Mouse (Mus musculus) heart, postnatal 36 days (tissue): Measurements from ENCODE around the gene Prkag1. TPM values are rescaled to one million over a fixed set of nuclear protein-coding genes. Genes with fewer than 3 reads are reported as not detected.
"Not testable (repeated sequence)": the region's sequence is repeated elsewhere in the genome, so short reads cannot be mapped to it uniquely, and the experiment has no call there.

Source experiments
- DNase-seq, 2 experiments: peaks; one replicate each; pipeline ENCODE4 v3.0.0; 2021 to 2022
- intact Hi-C: fragments of 180-260 bp; cut with DNase I; formaldehyde crosslinking; loops from one replicate; pipeline ENCODE4 v1.15.1; 2025
- total RNA-seq, 2 experiments: library from RNA; stranded (reverse); gene quantifications; 2 replicates each; pipeline ENCODE4 v1.2.3; 2021

Gene Prkag1
- total RNA-seq, 2 experiments from 2014 or later, result 99.8 to 112 TPM

DNA sequence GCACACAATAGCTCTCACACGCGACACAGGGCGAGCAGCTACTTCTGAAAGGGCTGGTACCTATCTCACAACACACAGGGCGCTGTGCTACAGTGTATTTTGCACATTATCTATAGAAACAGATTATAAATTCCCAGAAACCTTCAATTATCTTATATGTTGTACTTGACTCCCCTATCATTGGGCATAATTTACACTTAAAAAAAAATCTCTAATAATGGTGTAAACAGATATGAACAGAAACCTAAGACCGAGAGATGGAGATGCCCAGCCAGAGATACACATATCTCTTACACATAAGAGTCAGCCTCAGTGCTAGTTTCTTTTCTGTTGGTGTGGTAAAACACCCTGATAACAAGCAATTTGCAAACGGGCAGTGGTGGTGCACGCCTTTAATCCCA is 3.7 kb downstream of the Prkag1 start:
- intact Hi-C loops, result no loop called here

DNA sequence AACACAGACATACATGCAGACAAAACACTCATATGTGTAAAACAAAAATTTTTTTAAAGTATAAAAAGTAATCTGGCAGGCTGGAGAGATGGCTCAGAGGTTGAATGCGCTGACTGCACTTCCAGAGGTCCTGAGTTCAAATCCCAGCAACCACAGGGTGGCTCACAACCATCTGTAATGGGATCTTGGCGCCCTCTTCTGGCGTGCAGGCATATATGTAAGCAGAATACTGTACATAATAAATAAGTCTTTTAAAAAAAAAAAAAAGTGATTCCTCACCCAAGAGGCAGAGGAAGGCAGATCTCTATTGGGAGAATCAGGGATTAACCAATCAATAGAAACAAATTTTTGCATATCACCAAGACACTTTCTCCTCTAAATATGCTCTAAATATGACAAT is 7.9 kb downstream of the Prkag1 start:
- no peak for DNase-seq
- intact Hi-C loops, result no loop called here

More for the DNA sequence above, 3.7 kb downstream of the Prkag1 start:
- no peak for DNase-seq

DNA sequence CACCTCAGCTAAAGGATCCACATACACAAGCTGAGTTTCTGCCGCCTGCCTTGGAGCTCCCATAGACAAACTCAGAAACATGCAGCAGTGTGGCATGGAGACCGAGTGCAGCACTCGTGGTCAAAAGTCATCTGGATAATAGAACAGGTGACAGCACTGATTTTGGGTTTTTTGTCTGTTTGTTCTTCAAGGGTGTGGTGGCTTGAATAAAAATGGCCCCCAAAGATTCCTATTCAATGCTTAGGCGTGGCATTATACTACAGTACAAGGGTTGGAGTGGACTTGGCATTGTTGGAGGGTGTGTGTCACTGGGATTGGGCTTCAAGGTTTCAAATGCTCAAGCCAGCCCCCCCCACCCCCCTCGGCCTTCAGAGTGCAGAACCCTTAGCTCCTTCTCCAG is 9.2 kb downstream of the Prkag1 start:
- intact Hi-C loops, result no loop called here
- DNase-seq, result no peak

DNA sequence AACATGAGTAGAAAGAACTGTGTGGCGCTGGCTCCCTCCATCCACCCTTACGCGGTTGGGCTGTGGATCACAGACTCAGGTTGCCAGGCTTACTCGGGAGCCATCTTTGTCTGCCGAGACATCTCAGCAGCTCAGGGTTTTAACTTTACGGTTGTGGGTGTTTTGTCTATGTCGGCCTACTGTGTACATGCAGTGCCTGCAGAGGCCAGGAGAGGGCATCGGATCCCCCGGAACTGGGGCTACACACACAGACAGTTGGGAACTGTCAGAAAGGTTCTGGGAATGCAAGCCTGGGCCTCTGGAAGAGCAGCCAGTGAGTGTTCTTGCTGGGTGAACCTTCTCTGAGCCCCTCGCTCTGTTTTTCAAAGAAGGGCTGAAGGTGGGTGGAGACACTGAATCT is 9.9 kb downstream of the Prkag1 start:
- intact Hi-C loops, result no loop called here
- no peak for DNase-seq

DNA sequence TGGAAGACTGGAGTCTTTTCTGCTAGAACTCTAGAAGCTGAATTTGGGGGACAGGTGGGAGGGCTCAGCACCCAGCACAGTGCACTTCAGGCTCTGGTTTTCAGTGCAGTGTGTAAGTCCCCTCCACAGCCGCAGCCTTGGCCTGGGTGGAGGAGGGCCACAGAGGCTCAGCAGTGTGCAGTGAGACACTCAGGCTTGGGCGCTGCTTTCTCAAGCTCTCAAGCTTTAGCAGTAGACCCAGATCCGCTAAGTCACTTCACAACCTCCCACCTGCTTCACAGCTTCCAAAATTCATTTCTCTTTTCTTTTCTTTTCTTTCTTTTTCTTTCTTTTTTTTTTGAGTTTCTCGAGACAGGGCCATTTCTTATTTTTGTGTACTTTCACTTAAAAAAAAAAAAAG is 10.4 kb downstream of the Prkag1 start:
- intact Hi-C loops, result no loop called here

DNA sequence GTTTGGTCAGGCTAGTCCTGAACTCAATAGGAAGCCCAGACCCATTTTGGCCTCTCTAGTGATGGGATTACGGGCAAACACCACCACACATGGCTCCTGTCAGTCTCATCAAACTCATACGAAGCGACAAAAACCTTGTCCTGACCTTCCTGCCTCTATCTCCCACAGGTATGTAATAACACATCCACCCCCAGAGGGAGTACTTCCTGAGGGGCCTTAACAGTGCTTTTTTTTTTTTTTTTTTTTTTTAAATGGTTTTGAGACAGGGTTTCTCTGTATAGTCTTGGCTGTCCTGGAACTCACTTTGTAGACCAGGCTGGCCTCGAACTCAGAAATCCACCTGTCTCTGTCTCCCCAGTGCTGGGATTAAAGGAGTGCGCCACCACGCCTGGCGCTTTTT is 13.2 kb downstream of the Prkag1 start:
- intact Hi-C loops, result no loop called here
- no peak for DNase-seq

More for the DNA sequence above, 10.4 kb downstream of the Prkag1 start:
- no peak for DNase-seq

DNA sequence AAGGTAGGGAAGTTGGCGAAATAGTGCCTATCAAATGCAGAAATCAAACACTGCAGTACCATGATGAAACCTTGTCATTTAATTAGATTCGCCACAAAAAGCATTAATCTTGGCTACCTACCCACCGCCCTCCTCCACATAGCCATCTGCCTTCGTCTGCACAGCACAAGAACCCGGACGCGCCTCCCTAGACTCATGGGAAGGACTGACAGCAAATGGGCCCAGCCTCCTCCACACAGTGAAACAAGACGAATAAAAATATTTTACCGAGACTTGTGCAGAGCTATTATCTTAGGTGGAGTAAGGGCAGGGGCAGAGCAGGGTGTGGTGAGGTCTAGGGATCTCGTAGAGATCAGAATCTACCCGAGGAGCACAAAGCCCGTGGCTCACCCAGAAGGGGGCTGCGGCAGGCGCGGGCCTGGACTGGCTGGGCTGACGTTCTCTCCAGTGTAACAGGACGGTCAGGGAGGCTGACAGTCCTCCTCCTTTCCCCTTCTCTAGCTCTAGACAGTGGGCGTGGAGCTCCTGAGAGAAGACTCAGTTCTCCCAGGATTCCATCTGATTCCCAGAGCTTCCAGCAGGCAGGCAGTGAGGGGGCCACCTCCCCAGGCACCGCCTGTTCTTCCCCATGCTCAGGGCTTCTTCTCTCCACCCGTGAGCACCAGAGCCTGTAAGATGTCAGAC is 18.4 kb downstream of the Prkag1 start:
- intact Hi-C loops, result no loop called here

DNA sequence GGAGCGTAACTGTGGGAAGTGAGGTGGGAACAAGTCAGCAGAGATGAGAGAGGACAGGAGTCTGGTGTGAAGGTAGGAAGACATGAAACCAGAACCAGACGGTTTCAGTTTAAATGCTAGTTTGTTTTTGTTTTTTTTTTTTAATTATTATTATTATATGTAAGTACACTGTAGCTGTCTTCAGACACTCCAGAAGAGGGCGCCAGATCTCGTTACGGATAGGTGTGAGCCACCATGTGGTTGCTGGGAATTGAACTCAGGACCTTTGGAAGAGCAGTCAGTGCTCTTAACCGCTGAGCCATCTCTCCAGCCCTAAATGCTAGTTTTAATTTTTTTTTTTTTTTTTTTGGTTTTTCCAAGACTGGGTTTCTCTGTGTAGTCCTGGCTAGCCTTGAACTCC is 21.1 kb downstream of the Prkag1 start:
- DNase-seq, intact Hi-C loops: not testable (repeated sequence)

More for the DNA sequence above, 18.4 kb downstream of the Prkag1 start:
- no peak for DNase-seq

DNA sequence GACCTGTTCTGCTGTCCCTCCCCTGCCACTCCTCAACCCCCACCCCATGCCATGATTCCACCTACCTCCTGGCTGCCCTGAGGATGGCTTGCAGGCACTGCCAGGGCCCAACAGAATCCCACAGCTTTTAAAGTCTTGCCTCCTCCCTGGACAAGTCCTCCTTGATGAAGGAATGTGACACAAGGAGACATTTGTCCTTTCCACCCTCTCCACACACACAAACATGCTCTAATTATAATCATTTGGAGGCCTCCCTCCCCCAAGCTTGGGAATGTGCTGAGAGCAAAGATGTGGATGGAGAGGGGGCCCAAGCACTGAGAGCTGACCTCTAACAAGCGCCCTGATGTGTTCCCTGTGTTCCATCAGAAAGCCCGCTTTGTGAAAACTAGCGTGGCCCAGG is 21.9 kb downstream of the Prkag1 start, which contains the start of gene Ddn:
Ddn (minus strand) TSS at position 101 of the 400 bp plus-strand sequence.
- DNase-seq, result no peak
- intact Hi-C loops, result no loop called here

DNA sequence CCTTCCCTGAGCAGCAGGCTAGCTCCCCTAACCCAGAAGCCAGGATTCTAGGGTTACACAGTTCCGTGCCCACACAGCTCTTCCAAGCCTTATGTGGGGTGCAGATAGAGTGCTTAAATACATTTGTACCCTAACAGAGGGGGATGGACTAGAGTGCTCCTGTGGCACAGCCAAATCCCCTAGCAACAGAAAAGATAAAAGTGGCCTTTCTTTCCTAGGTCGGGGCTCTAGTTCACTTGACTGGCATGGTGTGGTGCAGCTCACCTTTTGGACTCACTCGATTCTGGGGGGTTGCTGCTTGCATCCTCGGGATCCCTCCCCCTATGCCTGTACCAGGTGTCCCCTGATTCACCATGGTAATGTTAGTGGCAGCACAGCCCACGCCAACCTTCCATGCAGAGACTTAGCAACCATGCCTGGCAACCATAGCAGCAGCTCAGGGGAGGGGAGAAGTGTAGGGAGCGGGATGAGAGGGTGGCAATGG is 22.6 kb downstream of the Prkag1 start:
- intact Hi-C loops, result no loop called here
- DNase-seq, result no peak

DNA sequence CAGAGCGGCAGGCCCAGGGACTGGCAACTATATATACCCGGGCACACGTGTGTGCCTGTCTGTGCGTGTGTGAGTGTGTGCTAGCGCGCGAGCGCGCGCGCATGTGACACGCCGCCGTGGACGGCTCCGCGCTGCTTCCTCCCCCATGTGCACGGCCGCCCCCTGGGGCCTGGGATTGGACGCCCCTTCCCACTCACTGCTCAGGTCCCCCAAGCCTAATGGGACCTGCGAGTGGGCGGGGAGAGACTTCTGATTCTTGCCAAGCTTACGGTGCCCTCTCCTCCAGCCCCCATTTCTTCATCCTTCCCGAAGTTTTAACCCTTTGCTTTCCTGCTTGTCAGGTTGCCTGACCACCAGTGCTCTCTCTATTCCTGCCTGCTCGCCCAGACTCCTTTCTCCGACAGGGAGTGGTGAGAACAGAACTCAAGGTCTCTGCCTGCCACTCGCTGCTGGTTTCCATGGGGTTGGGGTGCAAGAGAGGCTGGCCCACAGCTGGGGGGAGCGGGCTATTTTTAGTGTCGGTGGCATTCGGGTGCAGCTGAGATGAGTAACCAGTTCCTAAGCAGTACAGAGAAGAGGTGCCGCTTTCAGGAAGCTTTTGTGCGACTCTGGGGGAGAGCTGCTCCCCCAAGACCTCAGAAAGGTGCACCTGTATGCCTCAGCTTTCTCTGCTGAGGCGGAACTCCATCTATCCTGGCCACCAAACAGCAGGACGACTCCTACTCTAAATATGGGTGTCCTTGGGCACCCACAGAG is 23.2 kb downstream of the Prkag1 start:
- DNase-seq, result no peak
- intact Hi-C loops, result no loop called here

DNA sequence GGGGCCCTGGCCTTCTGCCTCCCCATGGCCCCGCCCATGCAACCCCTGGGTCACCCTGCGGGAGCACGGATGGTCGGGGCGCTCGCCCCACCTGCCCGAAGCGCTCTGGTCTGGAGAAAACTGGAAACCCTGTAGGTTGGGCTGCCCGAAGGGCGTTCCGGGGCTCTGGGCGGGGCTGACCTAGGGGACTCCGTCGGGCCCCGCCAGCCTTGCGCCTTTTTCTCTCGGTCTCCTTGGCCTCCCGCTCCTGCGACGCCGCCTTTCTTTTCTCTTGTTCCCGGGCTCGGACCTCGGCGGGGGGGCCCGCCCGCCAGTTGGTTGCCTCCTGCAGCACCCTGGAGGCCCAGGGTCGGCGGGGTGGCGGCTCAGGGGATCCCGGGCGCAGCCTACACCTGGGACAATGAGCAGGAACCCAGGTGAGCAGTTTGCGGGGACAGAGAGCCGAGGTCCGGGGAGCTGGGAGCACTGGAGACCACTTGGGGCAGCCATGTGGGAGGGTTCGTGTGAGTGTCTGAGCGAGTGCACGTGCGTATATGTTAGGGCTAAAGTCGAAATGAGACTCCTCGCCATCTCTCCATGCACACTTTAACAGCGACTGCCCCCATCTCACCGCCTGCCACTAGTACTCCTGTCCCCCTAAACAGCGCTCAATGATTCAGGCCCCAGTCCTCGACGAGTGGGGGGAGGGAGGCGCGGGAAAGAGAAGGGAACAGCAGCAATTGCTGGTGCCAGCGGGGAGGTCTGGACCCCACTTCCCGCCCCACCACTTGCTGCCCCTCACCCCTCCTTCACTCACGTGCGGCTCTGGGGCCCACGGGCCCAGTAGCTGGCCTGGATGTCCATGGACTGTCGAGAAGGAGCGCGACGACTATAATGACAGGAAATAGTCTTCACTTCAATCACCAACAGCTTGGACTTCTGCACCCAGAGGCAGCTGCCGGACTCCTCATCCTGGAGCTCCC is 24.2 kb downstream of the Prkag1 start:
- DNase-seq, result no peak
- intact Hi-C loops, result no loop called here

DNA sequence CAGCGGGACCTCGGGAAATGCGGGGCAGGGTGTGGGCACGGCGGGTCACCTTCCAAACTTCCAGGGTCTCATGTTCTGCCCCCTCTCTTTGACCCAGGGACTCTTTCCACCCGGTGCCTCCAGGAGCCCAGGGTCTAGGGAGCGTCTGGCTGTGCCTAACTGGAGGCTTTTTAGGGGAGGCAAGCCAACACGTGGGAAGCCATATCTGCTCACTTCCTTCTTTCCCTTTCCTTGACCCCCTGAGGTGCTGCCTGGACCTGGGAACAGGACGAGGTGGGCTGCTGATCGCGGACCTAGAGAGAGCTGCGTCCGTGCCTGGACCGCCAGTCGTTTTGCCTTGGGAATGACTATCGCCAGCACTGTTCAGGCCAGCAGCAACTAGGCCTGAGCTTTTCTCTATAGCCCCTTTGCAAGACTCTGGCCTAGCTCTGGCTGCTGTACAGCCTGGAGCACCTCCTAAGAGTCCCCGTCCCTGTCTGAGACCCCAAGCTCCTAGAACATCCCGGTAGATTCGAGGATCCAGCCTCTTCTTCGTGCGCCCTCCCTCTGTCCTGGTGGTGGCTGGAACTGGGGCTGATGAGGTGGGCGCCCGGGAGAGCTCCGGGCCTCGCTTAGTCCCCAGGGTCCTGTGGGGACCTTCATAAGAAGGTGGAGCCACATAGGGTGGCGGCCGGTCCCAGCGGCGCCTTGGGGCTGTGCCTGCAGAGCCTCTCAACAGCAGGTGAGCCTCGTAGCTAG is 25.1 kb downstream of the Prkag1 start:
- DNase-seq, result no peak
- intact Hi-C loops, result no loop called here

DNA sequence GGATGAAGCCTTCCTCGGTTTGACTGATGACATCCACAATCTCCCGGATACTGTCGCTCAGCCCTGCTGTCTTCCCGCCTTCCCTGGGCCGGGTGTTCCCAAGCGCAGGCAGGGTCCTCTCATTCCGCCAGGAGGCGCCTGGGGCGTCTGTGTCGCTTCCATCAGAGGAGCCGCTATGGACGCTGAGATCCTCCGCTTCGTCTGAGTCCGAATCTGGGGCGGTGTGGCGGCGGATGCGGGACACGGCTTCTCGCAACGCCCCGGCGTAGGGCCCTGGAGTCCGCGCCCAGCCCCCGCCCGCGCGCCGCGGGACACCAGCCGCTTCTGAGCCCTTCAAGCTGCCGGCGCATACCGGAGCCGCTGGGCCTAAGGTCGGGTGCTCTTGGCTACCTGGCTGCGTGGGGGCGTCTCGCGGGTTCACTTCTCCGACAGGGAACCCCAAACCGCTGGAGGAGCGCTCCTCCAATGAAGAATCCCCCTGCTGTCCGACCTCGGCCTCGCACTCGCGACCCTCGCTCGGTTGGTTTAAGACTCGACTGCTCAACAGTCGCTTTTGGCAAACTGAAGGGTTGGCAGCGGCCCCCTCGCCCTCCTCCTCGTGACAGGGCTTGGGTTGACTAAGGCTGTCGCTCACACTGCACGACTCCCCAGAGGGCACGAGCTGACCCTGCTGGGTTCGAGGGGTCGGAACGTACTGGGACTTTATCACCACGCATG is 25.8 kb downstream of the Prkag1 start:
- intact Hi-C loops, result no loop called here
- DNase-seq, result peak; percentile 70 to 75

DNA sequence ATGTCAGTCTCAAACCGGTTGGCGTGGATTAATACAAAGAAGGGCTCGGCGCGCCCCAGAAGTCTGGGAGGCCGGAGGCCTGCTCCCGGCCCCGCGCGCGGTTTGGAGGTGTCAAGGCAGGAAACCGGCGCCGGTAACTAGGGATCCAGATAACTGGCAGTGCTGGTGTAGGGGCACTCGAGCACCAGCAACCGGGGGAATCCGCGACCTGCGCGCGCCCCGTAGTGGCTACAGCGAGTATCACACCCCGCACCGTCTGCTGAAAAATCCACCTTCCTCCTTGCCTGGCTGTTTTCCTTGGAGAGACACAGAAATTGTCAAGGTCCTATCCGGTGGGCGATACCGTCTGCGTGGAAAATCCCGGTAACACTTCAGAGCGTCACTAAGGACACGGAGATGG is 27.3 kb downstream of the Prkag1 start:
- intact Hi-C loops, result no loop called here
- DNase-seq, result peak; percentile 82 to 89

DNA sequence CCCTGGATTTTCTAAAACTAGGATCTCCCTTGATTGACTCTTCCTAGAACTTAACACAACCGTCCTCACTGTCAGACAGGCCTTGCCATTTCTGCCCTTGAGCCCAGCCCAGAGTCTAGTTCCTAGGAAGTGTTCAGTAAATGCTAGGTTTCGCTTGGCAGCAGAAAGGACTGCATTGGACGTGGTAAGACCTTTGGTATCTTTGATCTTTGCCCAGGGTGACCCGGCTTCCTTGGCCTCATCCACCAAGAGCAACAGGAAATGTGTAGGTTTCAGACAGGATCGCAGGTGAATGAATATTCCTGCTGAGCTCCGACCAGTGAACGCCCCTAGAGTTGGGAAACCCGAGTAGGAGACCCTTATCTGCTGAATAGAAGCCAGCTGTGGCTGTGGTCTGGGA is 28.4 kb downstream of the Prkag1 start:
- DNase-seq, result no peak
- intact Hi-C loops, result no loop called here

DNA sequence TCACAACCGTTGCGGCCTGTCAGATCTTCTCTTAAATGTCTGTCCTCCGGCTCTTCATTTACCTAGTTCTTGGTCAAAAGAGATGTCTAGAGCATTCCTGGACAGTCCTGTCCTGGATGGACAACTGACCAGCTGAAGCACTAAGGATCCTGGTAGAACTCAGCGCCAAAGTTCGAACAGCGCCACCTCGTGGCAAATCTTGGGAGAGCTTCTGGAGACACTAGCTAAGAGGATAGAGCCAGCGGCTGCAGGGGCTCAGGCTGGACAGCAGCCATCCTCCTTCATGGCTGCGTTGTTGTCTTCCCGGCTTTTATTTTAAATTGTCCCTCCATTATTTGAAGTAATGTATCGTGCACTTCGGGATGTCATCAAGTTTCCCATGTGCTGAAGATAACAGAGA is 31.9 kb downstream of the Prkag1 start:
- peak; percentile 78 to 89 for DNase-seq
- intact Hi-C loops, result loop anchor here (2.0 kb wide), 1 partner anchor 135 kb away; no protein-coding TSS in a partner anchor

DNA sequence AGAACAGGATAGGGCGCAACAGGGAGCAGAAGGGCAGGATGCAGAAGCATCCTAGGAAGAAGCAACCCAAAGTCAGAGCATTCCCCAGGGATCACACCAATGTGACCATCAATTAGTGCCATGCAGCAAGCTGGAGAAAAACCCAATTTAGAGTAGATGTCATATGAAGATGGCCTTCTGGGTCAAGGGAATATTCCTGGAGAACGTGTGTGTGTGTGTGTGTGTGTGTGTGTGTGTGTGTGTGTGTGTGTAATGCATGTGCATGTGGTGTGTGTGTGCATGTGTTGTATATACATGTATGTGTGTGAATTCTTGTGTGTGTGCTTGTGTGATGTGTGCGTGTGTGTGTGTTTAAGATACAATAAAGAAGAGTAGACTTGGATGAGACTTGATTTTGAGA is 32.4 kb downstream of the Prkag1 start:
- DNase-seq, result no peak
- intact Hi-C loops, result loop anchor here (2.0 kb wide), 1 partner anchor 134 kb away; no protein-coding TSS in a partner anchor

DNA sequence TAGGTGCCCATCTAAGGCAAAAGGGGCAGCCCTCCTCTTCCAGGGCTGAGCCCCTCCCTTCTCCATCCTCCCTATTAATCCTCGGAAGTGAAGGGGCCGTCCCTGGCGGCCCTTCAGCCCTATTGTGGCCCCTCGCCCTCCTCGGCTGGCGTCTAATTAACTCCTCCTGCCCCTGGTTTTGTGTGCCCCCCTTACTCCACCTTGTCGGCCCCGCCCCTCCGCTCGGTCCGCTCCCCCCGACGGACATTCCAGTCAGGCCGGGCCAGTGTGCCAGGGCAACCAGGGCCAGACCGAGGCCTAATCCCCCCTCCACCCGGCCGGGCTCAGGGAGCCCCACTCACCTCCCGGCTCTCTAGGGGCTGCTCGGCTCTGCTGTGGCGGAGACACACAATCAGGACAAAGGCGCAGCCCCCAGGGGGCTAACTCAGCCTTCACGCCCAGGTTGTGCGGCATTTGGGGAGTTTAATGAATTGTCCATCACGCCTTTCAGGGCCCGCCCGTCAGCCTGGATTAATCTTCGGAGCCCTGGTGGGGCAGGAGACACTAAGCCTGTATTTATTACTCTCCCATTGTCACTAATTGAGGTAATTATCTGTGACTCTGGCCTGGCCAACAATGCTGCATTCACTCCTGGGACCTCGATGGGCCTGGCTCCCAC is 33.4 kb downstream of the Prkag1 start:
- no peak for DNase-seq
- intact Hi-C loops, result loop anchor here (2.0 kb wide), 1 partner anchor 133 kb away; no protein-coding TSS in a partner anchor
